Mouse (Mus musculus) liver, adult 2 months (tissue): ENCODE results near the gene Wwox.

Experiments
- CTCF ChIP-seq: fragments of 200-500 bp; IDR thresholded peaks from 2 replicates; pipeline ENCODE4 v1.5.1; 2011; ENCODE audit warnings: low read depth, low read length, control low read depth
- POLR2A ChIP-seq: fragments of 200-500 bp; IDR thresholded peaks from 2 replicates; pipeline ENCODE4 v1.6.1; 2011; ENCODE audit warnings: low read length, control low read depth; ENCODE audit not compliant: insufficient read depth; ENCODE audit errors: extremely low read depth

DNA sequence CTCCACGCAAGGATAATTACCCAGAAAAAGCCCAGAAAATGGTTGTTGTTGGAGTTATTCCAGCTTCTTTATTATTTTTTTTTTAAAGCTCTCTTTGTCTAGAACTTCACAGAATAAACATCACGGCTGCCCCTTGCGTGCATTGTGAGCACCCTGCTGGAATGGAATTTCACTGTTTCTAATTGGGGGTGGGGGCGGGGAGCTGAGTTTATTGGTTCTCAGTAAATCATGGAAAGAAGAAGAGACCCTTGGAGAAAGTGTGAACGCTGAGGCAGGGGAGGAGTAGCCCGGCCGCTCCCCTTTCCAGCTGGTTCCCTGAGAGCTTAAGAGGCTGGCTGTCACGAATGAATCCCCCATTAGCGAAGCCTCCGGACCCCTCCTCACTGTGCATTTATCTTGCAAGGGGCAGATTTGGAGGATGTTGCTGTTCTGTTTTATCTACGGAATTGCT is 436.7 kb downstream of the Wwox start:
- TF ChIP-seq POLR2A, result no peak
- TF ChIP-seq CTCF, result no peak
